8 mouse cellular contexts compared by ENCODE assay signal in the genomic region with DNA sequence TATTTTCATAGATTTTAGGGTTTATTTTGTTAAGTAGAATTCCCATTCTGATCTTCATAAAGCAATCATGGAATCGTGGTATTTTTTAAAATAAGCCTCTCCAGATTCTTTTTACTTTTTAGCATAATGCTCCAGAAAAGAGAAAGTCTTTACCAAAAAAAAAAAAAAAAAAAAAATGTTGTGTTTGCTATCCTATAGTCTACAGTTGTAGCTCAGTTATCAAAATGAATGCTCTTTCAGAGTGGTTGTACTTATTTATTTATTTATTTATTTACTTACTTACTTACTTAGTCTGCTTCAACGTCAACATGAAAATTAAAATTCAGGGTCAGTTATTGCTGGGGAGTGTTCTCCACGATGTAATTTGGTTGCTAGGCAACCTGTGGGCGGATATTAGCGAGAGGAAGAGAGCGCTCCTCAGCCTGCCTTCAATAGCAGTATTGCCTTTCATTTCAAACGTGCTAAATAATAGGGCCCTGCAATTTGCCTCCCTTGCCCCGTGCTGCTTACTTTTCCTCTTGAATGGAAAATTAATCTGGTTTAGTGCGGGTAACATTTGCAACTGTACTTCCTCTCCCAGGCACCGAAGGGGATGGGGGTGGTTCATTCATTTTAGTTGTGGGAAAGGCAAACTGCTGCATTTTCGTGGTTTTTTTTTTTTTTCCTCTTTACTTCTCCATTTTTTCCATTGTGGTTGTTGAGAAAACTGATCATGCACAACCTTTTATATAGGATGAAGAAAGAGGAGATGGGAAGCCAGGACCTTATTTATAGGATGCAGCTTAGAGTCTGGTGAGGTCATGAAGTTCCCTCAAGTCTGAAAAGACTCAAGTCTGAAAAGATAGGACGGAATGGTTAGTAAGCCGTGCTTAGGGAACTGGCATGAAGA. TPM values are rescaled to one million over a fixed set of nuclear protein-coding genes. Genes with fewer than 3 reads are reported as not detected.
DNase-seq lines count a peak whose midpoint lies in the region; ATAC-seq and TF ChIP-seq lines count a peak whose summit lies in the region.

No protein-coding gene starts in this region.

- no peak for TF ChIP-seq EP300 in lung, postnatal 0 days (IDR thresholded peaks at IDR 0.05)

- 19% methylated on average over 13 of the region's 13 CpGs for WGBS in lung, postnatal 0 days

- no peak overlapping the region; the same call in 1 of the 2 replicates for H3K9ac ChIP-seq in lung, postnatal 0 days (replicated peaks; ENCODE audit: low read depth)

- ATAC-seq in hematopoietic stem cell, adult 5-6 weeks (replicated peaks in 1 of 2; ENCODE audit: insufficient read depth in 1 of 2, low FRiP score in 2 of 2, low TSS enrichment in 1 of 2, low read depth in 1 of 2, poor library complexity in 2 of 2, severe bottlenecking in 2 of 2) = peak; percentile 68 to 77
- ATAC-seq in lung, postnatal 0 days = peak; percentile 37; the same call in 1 of the 2 replicates

- H3K27ac ChIP-seq in lung, postnatal 0 days (ENCODE audit: low read length) = peak overlapping the region; percentile 83

- H3K9me3 ChIP-seq in erythroblast, embryonic 14.5 days (ENCODE audit: control insufficient read depth, low read length) = no peaks in the 10 kb centered on the region
- H3K9me3 ChIP-seq in lung, postnatal 0 days (ENCODE audit: low read length) = no peaks in the 10 kb centered on the region

- peak overlapping the region; percentile 50 for H3K4me2 ChIP-seq in lung, postnatal 0 days (replicated peaks; ENCODE audit: low read depth, low read length)

- H3K36me3 ChIP-seq in erythroblast, embryonic 14.5 days (ENCODE audit: control insufficient read depth) = no peaks in the 10 kb centered on the region
- no peaks in the 10 kb centered on the region for H3K36me3 ChIP-seq in lung, postnatal 0 days (ENCODE audit: insufficient read depth, low read length)

- H3K4me1 ChIP-seq in erythroblast, embryonic 14.5 days (ENCODE audit: control insufficient read depth) = peaks cover 14% of the 10 kb centered on the region
- H3K4me1 ChIP-seq in lung, postnatal 0 days (ENCODE audit: insufficient read depth, low read depth, low read length) = no peaks in the 10 kb centered on the region; the same call in 1 of the 2 replicates

- TF ChIP-seq CTCF in lung, postnatal 0 days (IDR thresholded peaks at IDR 0.05) = no peak

- peaks cover 5% of the 10 kb centered on the region; the same call in 1 of the 2 replicates for H3K27me3 ChIP-seq in erythroblast, embryonic 14.5 days (ENCODE audit: control insufficient read depth)
- H3K27me3 ChIP-seq in lung, postnatal 0 days (replicated peaks; ENCODE audit: insufficient read depth, low read length) = no peaks in the 10 kb centered on the region

- peak overlapping the region; percentile 55 for H3K4me3 ChIP-seq in erythroblast, embryonic 14.5 days (replicated peaks)
- H3K4me3 ChIP-seq in lung, postnatal 0 days (ENCODE audit: low read depth, low read length) = peak overlapping the region; percentile 24

- peak; percentile 43 to 65 for DNase-seq in right cerebral cortex, adult 2 months (ENCODE audit: low spot score in 2 of 2)
- no peak for DNase-seq in right cerebral cortex, postnatal 4 days
- peak; percentile 30 to 47 for DNase-seq in layer of hippocampus, postnatal 10 days (ENCODE audit: low spot score in 2 of 2)
- peak; percentile 53 for DNase-seq in lung, postnatal 0 days (ENCODE audit: low spot score)
- DNase-seq in retina, embryonic 14.5 days (ENCODE audit: low spot score) = peak; percentile 50
- DNase-seq in urinary bladder, adult 18-20 months (ENCODE audit: low spot score in 2 of 2) = no peak

RNA-seq across cellular contexts. Expression of a gene that starts 39.4 kb away (rescaled TPM):
- 0.24 and 0.33 TPM in 2 replicates for polyA plus RNA-seq in erythroblast, embryonic 14.5 days (2012)
- 38.9 and 43.5 TPM in 2 replicates for total RNA-seq in hematopoietic stem cell, adult 5-6 weeks (2017)
- 10 to 100 TPM; 51.9 to 56.6 TPM for total RNA-seq in layer of hippocampus, postnatal 10 days (2021)
- polyA plus RNA-seq in lung, postnatal 0 days (2015; fragmentation: Nextera tagmentation; extraction: Ambion mirVana) = 1.0 and 1.3 TPM in 2 replicates

Comparison
In these comparisons a context has a peak if more than half of its experiments do, and no peak if none do; other contexts are left out.
1. DNase-seq: peak in right cerebral cortex, adult 2 months (2 of 2), layer of hippocampus, postnatal 10 days (2 of 2), lung, postnatal 0 days (single experiment) and retina, embryonic 14.5 days (single experiment); none in right cerebral cortex, postnatal 4 days (single experiment) and urinary bladder, adult 18-20 months (0 of 2).